Mouse (Mus musculus) thymus, postnatal 0 days (tissue): ENCODE data around the gene St6gal1. TPM values are rescaled to one million over a fixed set of nuclear protein-coding genes. Genes with fewer than 3 reads are reported as not detected.

Experiments
- DNase-seq: peaks from one replicate; pipeline ENCODE4 v3.0.0-alpha.2; 2015; ENCODE audit warnings: low spot score
- polyA plus RNA-seq: library from polyadenylated mRNA; unstranded; fragments of >200 nt; fragmentation: Nextera tagmentation; extraction: Ambion mirVana; gene quantifications from 2 replicates; pipeline ENCODE4 v1.2.1, GENCODE M21; 2015

The St6gal1 gene
- polyA plus RNA-seq, 1 experiment from 2014 or later = 42.2 TPM

- no peak for DNase-seq
Observed at GRCm38 (mm10) chr16:23249762-23250161, 25.2 kb downstream of the St6gal1 start.

DNA sequence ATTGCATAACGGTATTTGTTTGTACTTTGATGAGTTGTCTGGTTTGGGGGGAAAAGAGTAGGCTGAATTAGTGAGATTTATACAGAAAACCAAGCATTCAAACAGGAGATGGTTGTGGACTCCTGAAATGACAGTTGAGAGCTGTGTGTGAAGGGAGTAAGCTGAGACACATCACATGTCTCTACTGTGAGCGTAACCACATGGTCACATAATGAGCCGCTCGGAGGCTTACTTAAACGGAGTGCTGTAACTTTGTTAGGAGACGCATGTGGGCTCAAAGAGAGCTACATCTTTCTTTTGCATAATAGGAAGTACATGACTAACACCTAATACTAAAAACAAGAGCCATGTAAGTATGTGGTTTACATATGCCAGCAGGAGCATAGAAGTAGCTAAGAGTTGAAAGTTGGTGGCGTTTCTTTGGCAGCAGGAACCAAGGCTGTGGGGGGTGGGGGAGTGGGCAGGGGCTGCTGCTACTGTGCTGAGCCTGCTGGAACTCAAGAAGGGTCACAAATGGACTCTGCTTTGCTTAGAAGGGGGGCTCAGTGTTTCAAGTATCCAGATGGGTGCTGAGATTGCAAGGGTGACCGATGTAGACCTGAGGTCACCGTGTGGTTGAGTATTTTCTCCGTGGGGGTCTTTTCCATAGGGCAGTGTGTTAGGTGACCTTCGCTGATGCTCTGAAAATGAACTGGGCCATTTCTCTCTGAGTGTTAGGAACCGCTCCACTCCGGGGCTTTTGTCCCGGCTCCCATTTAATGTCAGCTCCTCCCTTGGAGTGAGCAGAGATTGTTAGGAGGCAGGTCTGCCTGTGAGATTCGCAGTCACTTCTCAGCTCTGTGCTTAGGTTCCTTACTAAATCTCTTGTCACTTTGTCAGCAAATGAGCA lies 26.3 kb downstream of the St6gal1 start:
- DNase-seq = no peak

DNA sequence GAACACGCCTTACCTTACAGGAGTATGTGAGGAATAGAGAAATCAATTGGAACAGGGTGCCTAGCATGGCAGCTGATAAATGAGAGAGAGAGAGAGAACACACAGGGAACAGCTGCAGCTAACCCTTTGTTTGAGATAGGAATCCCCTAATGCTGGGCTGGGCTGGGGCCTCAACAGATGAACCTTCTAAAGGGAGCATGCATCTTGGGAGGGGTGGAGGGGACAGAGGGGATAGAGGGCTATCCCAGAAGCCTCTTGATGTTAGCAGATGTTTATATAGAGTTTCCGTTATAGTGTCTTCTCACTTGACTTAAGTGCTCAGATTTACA lies 26.9 kb downstream of the St6gal1 start:
- no peak for DNase-seq

- DNase-seq = no peak
Observed at GRCm38 (mm10) chr16:23253620-23254019, 29.1 kb downstream of the St6gal1 start.

- no peak for DNase-seq
Observed at GRCm38 (mm10) chr16:23254062-23254461, 29.5 kb downstream of the St6gal1 start.

DNA sequence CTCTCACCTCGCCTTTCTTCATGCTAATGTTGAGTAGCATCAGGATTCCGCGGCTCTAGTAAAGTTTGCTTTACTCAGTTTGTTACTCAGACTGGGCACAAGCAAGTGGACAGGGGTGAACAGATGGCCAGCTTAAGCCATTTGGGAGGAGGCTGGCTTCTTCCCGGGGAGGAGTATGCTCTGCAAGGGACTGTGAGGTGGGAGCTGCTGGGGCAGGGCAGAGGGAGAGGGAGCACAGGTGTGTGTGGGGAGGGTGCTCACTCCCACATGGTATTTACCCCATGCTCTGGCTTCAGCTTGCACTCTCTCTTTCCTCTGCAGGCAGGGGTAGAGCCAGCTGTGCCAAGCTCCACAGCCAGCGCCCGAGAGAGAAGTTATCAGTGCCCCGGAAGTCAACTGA lies 32.1 kb downstream of the St6gal1 start:
- DNase-seq = no peak

DNA sequence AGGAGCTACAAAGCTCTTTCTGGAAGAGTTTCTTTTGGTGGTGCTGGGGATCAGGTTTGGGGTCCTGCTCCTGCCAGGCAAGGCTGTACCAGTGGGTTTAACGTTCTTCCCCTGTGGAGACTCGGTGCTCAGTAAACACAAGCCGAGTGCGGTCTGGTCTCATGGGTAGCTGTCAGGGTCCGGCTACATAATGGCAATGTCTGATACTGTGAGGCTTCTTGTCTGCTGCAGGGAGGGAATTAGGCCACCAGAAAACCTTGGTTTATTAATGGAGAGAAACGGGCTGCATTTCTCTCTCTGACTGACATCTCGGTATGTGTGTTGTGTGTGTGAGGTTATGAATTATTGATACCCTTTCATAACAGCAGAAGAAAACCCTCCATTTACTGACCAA lies 33.9 kb downstream of the St6gal1 start:
- no peak for DNase-seq

GRCm38 (mm10) chr16:23258823-23259457 lies 34.4 kb downstream of the St6gal1 start:
- DNase-seq = no peak

- DNase-seq = no peak
Observed at GRCm38 (mm10) chr16:23259580-23259979, 35.0 kb downstream of the St6gal1 start.

DNA sequence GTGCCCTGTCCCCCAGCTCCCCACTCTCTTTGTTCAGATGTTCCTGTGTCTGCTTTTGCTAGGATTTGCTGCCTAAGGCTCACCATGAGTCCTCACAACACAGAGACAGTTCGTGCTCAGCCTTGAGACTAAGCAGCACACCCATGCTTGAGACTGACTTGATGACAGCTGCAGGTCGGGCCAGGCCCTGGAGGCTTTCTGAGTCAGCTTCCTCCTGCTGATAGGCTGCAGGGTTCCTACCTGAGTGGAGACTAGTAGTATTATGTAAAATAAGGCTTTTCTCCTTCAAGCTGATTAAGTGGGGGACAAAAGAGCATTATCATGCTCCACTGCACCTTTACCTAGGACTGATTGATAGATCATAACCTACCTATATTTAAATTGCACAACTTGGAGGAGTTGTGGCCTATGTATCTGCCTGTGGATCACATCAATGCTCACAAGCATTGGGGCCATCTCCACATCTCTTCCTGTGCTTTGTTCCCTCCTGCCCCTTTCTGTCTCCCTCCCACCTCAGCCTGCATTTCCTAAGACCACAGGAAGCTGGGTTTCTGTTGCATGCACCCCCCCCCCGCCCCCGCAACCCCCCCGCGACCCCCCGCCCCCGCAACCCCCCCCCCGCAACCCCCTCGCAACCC lies 37.7 kb downstream of the St6gal1 start:
- peak; percentile 49 for DNase-seq

- no peak for DNase-seq
Observed at GRCm38 (mm10) chr16:23262846-23263245, 38.3 kb downstream of the St6gal1 start.

- DNase-seq = no peak
Observed at GRCm38 (mm10) chr16:23264999-23265398, 40.5 kb downstream of the St6gal1 start.

DNA sequence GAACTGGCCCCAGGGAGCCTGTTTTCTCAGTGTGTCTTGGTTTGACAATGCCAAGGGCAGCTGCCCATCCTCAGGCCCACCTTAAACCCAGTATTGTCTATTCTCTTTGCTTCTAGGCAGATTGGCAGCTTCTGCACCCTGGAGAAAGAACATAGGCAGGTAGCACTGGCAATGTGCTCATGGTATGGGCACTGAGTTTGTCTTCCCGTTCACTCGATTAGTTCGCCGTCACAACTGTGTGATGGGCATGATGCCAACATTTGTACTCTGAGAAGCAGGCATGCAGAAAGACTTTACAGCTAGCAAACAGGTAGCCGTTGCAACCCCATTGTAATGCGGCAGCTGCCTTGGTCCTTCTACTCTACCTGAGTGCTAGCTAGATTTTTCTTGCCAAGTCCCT lies 40.9 kb downstream of the St6gal1 start:
- DNase-seq = no peak

DNA sequence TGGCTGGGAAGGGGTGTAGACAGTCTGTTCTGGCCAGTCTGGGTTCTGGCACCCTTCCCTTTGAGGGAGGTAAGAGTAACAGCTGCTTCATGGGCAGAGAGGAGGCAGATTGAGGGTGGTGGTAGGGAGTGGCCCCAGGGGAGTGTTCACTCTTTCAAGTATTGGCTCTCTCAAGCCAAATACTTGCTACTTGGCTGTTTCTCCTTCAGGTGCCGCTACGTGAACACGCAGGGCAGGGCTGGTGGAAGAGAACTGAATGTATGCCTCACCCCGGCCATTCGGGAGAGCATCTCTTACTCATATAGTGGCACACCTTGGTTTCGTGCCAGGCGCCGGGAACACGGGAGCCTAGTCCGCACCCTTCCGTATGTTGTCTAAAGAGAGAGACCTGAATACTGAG lies 41.8 kb downstream of the St6gal1 start:
- no peak for DNase-seq

DNA sequence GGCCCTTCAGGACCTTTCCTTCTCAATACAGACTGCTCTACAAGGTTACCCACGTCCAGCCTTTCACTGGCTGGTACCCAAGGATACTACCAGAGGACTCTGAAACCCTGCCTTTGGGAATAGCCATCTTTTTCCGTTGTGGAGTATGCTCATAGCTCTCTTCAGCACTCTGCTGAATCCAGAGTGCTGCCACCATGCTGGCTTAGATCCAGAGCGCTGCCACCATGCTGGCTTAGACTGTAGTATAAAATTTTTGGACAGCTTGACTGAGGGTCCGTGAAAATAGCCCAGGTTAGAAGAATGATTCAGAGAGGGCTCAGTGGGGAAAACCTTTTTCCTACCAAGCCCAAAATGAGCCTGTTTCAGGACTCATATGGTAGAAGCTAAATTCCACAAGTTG lies 42.4 kb downstream of the St6gal1 start:
- no peak for DNase-seq

DNA sequence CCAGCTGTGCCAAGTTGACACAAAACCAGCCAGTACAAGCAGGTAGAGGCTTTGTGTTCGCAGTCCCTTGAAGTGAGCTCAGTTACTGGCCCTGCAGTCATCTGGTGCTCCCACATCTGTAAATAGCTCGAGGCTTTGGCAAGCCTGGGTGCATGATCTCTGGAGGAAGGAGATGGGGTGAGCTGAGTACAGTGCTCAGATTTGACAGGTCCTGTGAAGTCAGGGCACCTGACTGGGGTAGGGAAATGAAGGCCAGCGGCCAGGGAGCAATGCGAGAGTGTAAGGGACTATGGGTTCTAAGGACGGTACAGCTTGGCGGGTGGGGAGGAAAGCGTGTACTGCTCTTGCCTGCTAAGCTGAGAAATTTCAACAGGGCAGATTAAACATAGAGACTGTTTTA lies 43.7 kb downstream of the St6gal1 start:
- DNase-seq = no peak

GRCm38 (mm10) chr16:23269056-23269983 lies 44.8 kb downstream of the St6gal1 start:
- DNase-seq = no peak

- DNase-seq = no peak
Observed at GRCm38 (mm10) chr16:23269984-23270912, 45.7 kb downstream of the St6gal1 start.

GRCm38 (mm10) chr16:23270913-23271253 lies 46.3 kb downstream of the St6gal1 start:
- no peak for DNase-seq

DNA sequence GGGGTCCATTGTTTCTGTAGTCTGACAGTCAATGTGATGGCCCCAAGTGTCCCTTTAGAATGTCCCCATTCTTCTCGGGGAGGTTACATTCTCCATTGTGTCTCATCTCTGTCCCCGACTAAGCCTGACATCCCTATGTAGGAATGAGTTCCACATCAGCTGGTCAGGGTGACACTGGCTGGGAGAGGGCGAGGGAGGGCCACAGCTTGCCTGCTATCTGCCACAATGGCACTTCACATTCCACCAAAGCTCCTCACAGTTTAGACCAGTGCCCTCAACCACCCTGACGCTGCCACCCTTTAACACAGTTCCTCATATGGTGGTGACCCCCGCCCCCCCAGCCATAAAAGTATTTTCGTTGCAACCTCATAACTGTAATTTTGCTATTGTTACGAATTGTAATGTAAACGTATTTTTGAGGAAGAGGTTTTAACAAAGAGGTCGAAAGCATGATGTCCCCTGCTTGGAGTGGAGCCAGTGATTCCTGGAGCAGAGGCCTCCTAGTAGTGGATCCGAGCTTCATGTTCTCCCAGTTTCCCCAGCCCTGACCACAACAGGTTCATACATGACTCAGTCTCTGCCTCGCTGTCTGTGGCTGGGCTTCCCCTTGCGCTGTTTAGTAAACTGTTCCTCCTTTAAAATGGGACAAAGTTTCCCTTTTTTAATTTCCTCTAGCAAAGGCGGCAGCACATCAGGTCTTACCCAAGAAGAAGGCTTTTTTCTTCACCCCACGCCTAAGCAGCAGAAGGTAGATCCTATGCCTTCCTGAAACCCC lies 47.4 kb downstream of the St6gal1 start:
- no peak for DNase-seq
